Mouse (Mus musculus) embryo, embryonic 10 days (tissue): Measurements from ENCODE around the gene Hoxa6.

ENCODE experiments used
- DNase-seq: peaks from one replicate; pipeline ENCODE4 v3.0.0-alpha.2; 2015; ENCODE audit warnings: low spot score

Gene Hoxa6

DNA sequence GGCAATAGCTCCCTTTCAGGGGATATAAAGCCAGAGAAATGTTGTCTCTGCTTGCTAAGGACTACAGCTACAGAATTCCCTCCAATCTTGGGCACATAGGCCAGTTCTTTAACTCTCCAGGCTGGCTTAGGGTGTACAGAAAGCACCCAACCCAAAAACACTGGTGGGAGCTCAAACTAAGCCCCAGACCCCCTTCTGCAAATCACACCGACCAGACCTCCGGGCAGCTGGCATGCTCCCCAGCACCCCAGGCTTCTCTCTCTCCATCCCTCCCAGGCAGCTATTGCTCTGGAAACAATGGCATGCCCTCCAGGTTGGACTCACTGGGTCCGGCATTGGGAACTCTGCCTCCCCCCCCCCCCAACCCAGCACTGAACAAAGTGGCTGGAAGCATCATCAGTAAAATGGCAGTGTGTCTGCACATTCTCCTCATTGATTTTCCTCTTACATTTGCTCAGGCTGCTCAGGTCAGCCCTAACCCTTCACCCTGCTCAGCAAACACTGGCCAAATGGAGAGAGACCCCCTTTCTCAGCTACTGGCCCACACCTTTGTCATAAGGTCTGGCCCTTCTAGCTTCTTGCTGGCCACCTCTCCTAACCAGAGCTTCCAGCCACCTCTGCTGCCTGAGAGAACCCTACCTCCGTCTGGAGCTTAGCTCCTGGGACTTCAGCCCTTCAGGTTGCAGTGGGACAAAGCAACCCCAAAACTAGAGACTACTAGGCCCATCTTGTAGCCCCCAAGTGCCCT, 29.4 kb downstream of the Hoxa6 start:
- peak; percentile 28 for DNase-seq

- peak; percentile 18 for DNase-seq
Measured at GRCm38 (mm10) chr6:52177806-52178205, 30.7 kb downstream of the Hoxa6 start.

DNA sequence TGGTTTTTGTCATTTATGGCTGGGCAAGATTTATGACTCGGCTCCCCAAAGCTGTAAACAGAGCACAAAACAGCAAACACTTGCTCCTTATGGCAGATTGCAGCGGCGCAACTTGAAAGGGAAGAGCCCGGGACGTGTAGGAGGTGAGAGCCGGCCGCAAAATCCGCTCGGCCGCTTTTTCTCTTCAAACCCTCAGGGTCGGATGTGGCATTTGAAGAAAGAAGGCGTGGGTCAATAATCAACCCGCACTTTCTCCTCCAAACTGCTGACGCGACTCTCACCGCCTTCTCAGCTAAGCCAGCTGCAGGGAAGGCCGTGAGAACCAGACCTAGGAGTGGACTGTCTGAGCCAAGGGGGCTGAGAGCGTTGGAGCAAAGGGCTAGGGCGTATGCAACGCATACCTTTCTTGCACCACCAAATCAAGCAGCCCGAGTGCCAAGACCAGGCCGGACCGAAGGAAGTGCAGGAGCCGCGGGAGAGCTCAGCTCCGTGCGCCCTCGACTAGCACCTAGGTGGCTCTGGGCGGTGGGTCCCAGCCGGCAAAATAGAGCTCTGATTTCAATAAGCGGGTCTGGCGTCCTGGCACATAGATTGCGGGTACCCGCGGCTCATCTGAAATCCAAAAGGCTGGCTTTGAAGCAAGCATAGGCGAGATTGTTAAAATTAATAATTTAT, 31.3 kb downstream of the Hoxa6 start, which contains the start of gene 5730596B20Rik:
5730596B20Rik (plus strand) TSS at position 438 of the 675 bp plus-strand sequence.
- DNase-seq, result peak; percentile 85

DNA sequence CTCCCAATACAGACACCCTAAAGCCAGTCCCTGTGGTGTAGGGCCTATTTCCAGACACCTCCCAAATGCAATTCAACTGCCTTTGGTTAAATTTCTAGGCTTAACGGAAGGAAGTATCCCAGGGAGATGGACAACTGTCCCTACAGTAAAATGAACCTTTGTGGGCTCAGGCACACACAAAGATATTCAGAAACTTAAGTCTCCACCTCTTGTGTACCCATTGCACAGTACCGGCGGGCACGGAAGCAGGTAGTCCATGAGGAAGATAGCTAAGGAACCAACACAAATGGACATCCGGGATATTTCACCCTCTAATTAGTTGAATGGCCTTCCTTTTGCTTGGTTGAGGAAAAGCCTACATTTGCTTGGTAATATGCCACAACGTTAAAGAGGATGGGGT, 32.1 kb downstream of the Hoxa6 start:
- peak; percentile 52 for DNase-seq

- peak; percentile 66 for DNase-seq
Measured at GRCm38 (mm10) chr6:52175864-52176263, 32.7 kb downstream of the Hoxa6 start.

DNA sequence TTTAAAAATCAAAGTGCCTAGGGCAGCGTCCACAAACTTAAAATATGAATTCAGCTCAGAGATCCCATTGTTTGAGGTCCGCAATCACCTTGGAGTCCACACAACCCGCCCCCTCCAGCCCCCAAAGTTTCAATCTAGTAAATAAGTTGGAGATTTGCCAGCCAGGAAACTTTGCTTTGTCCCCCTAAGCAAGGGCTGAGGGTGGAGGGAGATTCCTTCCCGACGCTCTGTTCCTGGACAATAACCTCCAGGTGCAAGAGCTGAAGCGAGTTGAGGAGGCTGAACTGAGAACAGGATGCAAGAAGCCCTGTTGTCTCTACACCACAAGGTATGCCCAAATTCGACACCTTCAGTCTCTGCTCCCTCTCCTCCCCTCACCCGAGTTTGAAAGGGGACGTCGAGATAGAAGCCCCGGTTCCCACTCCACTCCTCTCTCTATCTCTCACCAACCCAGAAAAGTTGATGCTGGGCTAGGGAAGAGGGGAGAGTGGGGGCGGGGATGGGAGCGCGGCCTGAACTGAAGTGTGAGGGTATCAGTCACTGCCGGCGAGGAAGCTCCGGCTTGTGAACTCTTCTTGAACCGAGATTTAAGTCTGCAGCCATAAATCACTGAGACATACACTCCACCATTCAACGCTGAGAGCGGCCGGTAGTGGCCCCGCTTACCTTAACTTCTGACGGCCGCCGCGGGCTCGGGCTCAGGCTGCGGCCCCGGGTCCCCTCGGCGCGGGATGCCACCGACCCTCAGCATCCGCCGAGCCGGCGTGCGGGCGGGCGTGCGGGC, 33.4 kb downstream of the Hoxa6 start:
- DNase-seq, result peak; percentile 91

- peak; percentile 74 for DNase-seq
Measured at GRCm38 (mm10) chr6:52173648-52174047, 34.9 kb downstream of the Hoxa6 start.

DNA sequence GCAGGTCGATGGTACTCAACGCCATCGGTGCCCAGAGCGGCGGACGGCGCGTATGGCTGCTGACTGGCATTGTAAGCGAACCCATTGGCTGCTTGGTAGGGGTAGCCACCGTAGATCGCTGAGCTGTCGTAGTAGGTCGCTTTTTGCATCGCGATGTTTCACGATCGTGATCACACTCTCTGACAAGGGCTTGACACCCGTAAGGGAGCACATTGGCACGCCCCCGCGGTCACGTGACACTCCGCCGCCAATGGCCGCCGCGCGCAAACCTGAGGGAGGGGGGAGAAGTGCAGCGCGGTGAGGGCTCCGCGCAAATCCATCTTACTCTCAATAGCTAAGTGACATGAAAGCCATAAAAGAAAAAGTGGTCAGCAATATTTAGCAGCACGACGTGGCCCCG, 36.0 kb downstream of the Hoxa6 start:
- DNase-seq, result peak; percentile 98

- no peak for DNase-seq
Measured at GRCm38 (mm10) chr6:52171938-52172337, 36.6 kb downstream of the Hoxa6 start.

- peak; percentile 86 for DNase-seq
Measured at GRCm38 (mm10) chr6:52171331-52171730, 37.2 kb downstream of the Hoxa6 start.

- no peak for DNase-seq
Measured at GRCm38 (mm10) chr6:52170898-52171223, 37.7 kb downstream of the Hoxa6 start.

DNA sequence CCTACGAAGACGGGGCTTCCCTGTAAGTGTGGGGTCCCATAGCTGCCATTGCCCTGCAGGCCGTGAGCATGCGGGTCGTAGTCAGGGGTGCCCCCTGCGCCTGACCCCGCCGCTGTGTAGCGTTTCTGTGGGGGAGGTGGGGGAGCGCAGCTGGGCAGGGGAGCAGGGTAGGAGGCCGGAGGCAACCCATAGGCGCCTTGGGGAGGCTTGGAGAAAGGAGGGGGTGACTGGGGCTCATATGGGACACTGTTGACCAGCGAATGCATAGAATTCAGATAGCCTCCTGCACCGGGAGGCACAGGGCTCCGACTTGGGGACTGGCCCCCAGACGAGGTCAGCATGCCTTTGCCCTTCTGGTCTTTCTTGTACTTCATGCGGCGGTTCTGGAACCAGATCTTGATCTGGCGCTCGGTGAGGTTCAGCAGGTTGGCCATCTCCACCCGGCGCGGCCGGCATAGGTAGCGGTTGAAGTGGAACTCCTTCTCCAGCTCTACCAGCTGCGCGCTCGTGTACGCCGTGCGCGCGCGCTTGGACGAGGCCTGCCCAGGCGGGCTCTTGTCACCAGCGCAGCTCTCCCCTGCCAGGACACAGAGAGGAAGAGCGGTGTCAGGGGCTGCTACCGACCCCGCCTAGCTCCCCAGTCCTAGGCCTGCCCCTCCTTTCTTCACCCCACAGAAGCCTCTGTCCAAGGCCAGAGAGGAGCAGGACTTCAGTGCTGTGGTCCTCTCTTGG, 38.2 kb downstream of the Hoxa6 start:
- no peak for DNase-seq

GRCm38 (mm10) chr6:52169499-52170165, 38.9 kb downstream of the Hoxa6 start:
- no peak for DNase-seq

DNA sequence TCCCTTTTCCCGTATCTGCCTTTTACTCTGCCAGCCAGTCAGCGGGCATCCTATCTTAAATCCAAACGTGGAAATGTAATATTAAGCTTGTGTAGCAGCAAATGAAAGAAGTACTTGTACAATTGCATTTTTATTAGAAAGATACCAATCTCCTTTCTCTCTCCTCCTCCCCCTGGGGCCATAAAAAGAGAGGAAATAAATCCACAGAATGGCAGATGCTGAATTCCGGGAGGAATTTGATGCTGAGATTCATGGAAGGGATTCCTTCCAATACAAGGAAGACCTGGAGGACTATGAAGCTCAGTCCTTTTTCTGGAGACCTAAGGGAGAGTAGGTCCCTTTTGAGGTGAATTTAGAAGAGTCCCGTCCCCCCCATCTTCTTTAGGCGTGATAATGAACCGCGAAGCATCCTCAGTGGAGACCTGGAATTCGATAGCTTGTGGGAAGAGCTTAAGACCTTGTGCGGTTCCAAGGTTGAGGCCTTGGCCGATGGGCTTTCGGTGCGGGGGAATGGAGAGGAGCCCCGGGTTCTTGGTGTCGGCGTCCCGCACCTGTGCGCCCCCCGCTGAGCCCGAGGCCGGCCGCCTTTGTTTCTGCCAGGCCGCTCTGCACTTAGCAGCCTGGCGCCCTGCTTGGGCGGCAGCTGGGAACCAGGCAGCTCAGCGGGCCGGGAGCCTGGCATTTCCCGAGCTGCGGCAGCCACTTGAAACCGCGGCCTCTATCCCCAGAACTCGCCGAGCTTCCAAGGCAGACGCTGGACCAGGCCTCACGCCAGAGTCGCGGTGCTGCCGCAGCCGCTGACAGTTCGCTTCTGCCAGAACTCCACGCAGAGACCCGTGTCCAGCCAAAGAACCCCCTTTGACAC, 40.1 kb downstream of the Hoxa6 start:
- peak; percentile 57 for DNase-seq

GRCm38 (mm10) chr6:52167736-52168161, 40.8 kb downstream of the Hoxa6 start:
- peak; percentile 56 for DNase-seq

DNA sequence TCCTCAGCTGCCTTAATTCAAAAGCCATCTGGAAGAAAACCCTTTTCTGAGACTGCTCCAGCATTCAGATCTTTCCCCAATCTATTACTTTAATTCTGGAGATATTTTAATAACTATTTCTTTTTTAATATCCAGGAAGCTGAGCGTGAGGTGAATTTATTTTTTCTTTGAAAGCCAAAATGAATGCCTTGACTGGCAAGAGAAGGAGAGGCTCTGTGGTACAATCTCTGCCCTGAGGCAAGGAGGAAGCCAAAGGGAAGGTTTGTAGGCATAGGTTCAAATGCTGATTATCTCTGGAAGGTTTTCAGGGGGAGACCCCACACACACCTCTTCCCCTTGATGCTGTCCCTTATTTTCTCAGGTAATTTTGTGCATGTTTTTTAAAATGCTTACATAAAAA, 41.3 kb downstream of the Hoxa6 start:
- no peak for DNase-seq

GRCm38 (mm10) chr6:52166431-52167077, 42.0 kb downstream of the Hoxa6 start:
- DNase-seq, result peak; percentile 76

GRCm38 (mm10) chr6:52165441-52166370, 42.8 kb downstream of the Hoxa6 start:
- peak; percentile 42 for DNase-seq
